Mouse (Mus musculus) ES-Bruce4 (cell line): ENCODE measurements around the gene Atpif1. TPM values are rescaled to one million over a fixed set of nuclear protein-coding genes. Genes with fewer than 3 reads are reported as not detected.
A peak's percentile ranks its signal among the peaks of the same experiment; 100 is the strongest.

Experiments used
- H3K27ac ChIP-seq: 2 replicates; pipeline ENCODE4 v1.5.1; 2012; ENCODE audit warnings: low read length, inconsistent platforms; ENCODE audit not compliant: insufficient read depth
- H3K27me3 ChIP-seq: 2 replicates; pipeline ENCODE4 v1.6.1; 2012; ENCODE audit warnings: mild to moderate bottlenecking, low read length, inconsistent platforms; ENCODE audit not compliant: control insufficient read depth, poor library complexity, insufficient read depth, severe bottlenecking
- H3K36me3 ChIP-seq: 2 replicates; pipeline ENCODE4 v1.6.1; 2012; ENCODE audit warnings: inconsistent platforms, mild to moderate bottlenecking, low read length, moderate library complexity; ENCODE audit not compliant: control insufficient read depth, poor library complexity, insufficient read depth, severe bottlenecking
- H3K4me1 ChIP-seq: one replicate; pipeline ENCODE4 v1.8.1; 2011; ENCODE audit warnings: low read length; ENCODE audit not compliant: control insufficient read depth, insufficient read depth
- H3K4me3 ChIP-seq: 2 replicates; pipeline ENCODE4 v1.5.1; 2011; ENCODE audit warnings: low read depth, mild to moderate bottlenecking, low read length
- H3K9ac ChIP-seq: 2 replicates; pipeline ENCODE4 v1.6.1; 2012; ENCODE audit warnings: low read depth, mild to moderate bottlenecking, inconsistent platforms; ENCODE audit not compliant: poor library complexity, severe bottlenecking
- H3K9me3 ChIP-seq: replicated peaks from 2 replicates; pipeline ENCODE4 v1.6.1; 2012; ENCODE audit warnings: mild to moderate bottlenecking, low read length, inconsistent platforms; ENCODE audit not compliant: control insufficient read depth, poor library complexity, insufficient read depth, severe bottlenecking
- CTCF ChIP-seq: IDR thresholded peaks from one replicate; pipeline ENCODE4 v1.8.1; 2011; ENCODE audit warnings: low read depth, low read length
- EP300 ChIP-seq: IDR thresholded peaks from 2 replicates; pipeline ENCODE4 v1.6.1; 2011; ENCODE audit warnings: low read depth, low read length; ENCODE audit not compliant: insufficient read depth
- POLR2A ChIP-seq: IDR thresholded peaks from one replicate; pipeline ENCODE4 v1.8.1; 2011; ENCODE audit warnings: low read length; ENCODE audit not compliant: insufficient read depth
- polyA plus RNA-seq: library from polyadenylated mRNA; stranded (reverse); fragments of >200 nt; gene quantifications from 2 replicates; pipeline ENCODE4 v1.2.4, GENCODE M21; 2011; ENCODE audit warnings: low read depth; ENCODE audit not compliant: missing spikeins, insufficient read depth, insufficient read length

The Atpif1 gene
- polyA plus RNA-seq, 1 experiment: 461 TPM

DNA sequence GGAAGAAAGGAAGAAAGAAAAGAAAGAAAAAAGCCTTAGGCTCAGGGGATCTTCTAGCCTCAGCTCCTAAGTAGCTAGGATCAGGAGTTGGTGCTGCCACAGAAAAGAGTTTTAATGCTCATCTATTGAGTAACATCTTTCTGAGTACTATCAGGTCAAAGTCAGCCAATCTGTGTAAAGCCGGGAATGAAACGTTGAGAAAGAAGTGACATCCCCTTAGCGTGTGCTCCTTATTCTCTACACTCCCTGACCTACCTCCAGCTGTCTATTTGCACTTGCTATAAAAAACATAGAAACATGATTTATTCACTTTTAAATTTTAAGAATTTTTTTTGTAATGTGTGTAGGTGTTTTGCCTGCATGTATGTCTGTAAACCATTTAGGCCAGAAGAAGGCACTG lies 14.3 kb downstream of the Atpif1 start:
- Histone ChIP-seq H3K36me3 (no peaks in the 10 kb centered on the region), H3K4me3 (no peak overlapping the region), H3K9ac (no peak overlapping the region), H3K9me3 (no peaks in the 10 kb centered on the region), H3K4me1 (no peaks in the 10 kb centered on the region), H3K27me3 (no peaks in the 10 kb centered on the region), H3K27ac (no peak overlapping the region)
- TF ChIP-seq EP300: no peak
- TF ChIP-seq CTCF: no peak
- no peak for TF ChIP-seq POLR2A

DNA sequence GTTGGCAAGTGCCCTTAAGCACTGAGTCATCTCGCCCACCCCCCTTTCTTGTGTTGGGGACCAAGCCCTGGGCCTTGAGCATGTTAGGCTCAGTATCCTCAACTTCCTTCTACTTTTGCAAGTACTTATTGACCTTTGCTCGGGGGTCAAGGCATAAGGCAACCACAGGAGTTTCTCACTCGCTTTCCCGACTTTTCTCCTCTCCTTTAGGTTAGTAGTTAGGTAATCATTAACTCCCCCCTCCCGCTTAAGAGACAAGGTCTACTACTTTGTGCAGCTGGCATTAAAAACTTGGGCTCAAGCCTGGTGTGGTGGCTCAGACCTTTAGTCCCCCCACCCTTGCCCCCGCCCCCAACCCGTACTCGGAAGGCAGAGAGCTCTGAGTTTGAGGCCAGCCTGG lies 15.4 kb downstream of the Atpif1 start:
- Histone ChIP-seq H3K36me3 (no peaks in the 10 kb centered on the region), H3K9me3 (no peaks in the 10 kb centered on the region), H3K27me3 (no peaks in the 10 kb centered on the region), H3K4me3 (no peak overlapping the region), H3K27ac (peak overlapping the region; percentile 88; the same call in 1 of the 2 replicates), H3K9ac (no peak overlapping the region), H3K4me1 (no peaks in the 10 kb centered on the region)
- no peak for TF ChIP-seq POLR2A
- TF ChIP-seq EP300: no peak
- TF ChIP-seq CTCF: no peak

DNA sequence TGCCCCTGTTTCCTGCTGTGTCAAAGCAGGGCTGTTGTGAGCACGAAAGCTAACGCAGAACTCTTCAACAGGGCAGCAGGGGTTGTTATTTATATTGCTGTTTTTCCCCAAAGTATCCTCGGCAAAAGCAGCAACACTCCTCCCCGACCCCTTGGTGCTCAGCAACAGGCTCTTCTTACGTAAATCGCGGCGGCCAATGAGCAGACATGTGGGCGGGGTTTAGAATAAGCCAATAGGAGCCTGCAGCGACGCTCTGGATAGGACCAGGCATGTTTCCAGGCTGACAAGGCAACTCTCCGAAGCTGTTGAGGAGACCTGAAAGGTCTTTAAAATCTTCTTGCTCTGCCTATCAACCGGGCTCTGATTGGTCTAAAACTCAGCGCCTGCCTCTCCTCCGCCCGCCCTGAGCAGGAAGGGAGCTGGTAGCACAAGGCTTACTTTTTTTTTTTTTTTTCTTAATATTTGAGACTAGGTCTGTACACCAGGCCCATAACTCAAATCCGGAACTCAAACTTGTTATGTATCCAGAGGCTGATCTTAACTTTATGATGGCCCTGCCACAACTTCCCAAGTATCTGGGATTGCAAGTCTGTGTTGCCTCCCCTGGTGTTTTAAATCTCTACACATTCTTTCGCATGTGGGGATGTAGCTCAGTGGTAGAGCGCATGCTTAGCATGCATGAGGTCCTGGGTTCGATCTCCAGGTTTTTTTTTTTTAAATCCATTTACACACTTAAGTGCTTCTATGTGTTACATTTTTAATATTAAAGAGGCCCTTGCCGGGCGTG lies 17.9 kb downstream of the Atpif1 start:
- Histone ChIP-seq H3K36me3 (no peaks in the 10 kb centered on the region), H3K9ac (peak overlapping the region; percentile 96), H3K4me3 (peak overlapping the region; percentile 93), H3K9me3 (no peaks in the 10 kb centered on the region), H3K27me3 (no peaks in the 10 kb centered on the region), H3K4me1 (no peaks in the 10 kb centered on the region), H3K27ac (peak overlapping the region; percentile 98)
- TF ChIP-seq EP300: peak; percentile 51; the same call in 1 of the 2 replicates
- TF ChIP-seq POLR2A: peak; percentile 93
- no peak for TF ChIP-seq CTCF

DNA sequence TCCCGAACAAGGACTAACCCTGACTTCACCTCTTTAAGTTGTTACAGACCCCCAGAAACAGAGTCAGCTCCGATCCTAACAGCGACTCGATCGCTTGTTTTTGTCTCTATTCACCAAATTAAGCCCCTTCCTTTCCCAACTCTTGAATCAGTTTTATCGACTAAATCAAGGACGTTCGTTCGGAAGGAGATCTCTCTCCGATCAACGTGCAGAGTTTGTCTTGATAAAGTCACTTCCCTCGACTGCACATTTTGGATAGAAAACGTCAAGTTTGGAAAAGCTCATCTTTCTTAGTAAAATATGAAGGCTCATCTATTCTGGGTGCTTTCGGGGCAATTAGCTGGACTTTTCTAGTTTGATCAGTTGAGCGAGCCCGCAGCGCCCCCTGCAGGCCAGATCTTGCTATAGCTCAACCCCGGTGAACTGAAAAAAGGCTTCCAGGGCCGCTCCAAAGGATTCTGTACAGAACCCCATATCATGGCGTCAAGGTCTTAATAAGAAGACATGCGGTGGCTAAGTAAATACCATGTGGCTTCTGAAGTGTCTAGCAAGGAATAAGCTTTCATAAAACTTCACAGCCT lies 18.8 kb downstream of the Atpif1 start:
- no peaks in the 10 kb centered on the region for H3K9me3 ChIP-seq
- H3K27ac ChIP-seq: peak overlapping the region; percentile 92
- H3K36me3 ChIP-seq: no peaks in the 10 kb centered on the region
- no peaks in the 10 kb centered on the region for H3K4me1 ChIP-seq
- peak overlapping the region; percentile 96 for H3K9ac ChIP-seq
- H3K27me3 ChIP-seq: no peaks in the 10 kb centered on the region
- peak overlapping the region; percentile 93 for H3K4me3 ChIP-seq
- TF ChIP-seq EP300 (no peak), CTCF (peak; percentile 79), POLR2A (no peak)

DNA sequence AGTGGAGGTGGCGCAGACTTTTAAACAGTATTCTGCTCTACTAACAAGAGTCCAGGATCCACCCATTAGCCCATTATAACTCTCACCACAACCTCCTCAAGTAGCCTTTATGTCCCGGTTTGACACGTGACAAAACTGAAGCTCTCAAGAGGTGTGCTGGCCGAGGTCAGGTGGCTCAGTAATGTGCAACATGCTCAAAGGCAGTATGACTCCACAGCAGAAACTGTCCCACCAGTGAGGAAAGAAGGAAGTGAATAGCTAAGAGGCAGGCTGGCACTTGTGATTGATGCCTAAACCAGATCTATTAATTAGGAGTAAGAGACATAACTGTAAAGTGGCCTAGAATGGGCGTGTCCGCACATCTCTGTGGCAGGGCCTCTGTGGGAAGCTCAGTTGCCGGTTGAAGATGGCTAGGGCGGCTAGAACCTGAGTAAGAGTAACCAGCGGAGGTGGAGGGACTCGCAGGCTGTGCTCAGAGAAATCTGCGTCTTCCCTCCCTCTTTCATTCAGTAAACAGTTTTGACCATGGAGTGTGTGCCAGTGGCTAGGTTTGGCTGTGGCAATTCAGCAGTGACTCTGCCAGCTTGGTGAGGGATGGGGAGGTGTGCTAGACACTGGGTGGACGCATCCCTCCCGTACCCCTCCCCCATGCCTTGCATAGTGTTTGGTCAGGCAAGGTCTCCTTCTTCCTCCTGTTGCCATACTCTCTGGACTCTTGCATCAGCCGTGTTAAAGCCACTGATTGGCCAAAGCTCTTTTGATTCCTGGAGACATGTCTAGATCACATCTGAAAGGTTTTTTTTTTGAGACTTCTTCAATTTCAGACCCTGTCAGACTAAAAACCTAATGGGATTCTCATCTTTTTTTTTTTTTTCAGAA lies 19.8 kb downstream of the Atpif1 start:
- peak; percentile 87 for TF ChIP-seq EP300
- TF ChIP-seq CTCF: no peak
- peak; percentile 8 for TF ChIP-seq POLR2A
- Histone ChIP-seq H3K4me1 (no peaks in the 10 kb centered on the region), H3K4me3 (peak overlapping the region; percentile 68), H3K9ac (peak overlapping the region; percentile 96), H3K27me3 (no peaks in the 10 kb centered on the region), H3K36me3 (no peaks in the 10 kb centered on the region), H3K9me3 (no peaks in the 10 kb centered on the region), H3K27ac (peak overlapping the region; percentile 92)
